Mouse (Mus musculus) macrophage (primary cell): Measurements from ENCODE around the gene Tpst1. TPM values are rescaled to one million over a fixed set of nuclear protein-coding genes. Genes with fewer than 3 reads are reported as not detected.

Experiments used
- H3K27ac ChIP-seq: fragments of 350-480 bp; formaldehyde crosslinking; 2 replicates; pipeline ENCODE4 v1.9.0; 2021
- H3K36me3 ChIP-seq: fragments of 350-480 bp; formaldehyde crosslinking; 2 replicates; pipeline ENCODE4 v1.9.0; 2021; ENCODE audit errors: inconsistent target
- H3K4me3 ChIP-seq: fragments of 350-480 bp; formaldehyde crosslinking; 2 replicates; pipeline ENCODE4 v1.9.0; 2021; ENCODE audit errors: inconsistent target
- H3K79me2 ChIP-seq: fragments of 350-480 bp; formaldehyde crosslinking; 2 replicates; pipeline ENCODE4 v1.9.0; 2021; ENCODE audit errors: inconsistent target
- WGBS: methylation state at CpG from one replicate; pipeline ENCODE4 v1.1.7; 2026; ENCODE audit warnings: inconsistent platforms; ENCODE audit not compliant: missing documents; 5-methylcytosine and 5-hydroxymethylcytosine counted together
- polyA plus RNA-seq: library from polyadenylated mRNA; stranded (reverse); fragments of 250-400 nt; gene quantifications from 3 replicates; pipeline ENCODE4 v1.2.4, GENCODE M21; 2018; ENCODE audit warnings: inconsistent platforms

The Tpst1 gene
- polyA plus RNA-seq, 1 experiment from 2014 or later = 11.0 TPM

GRCm38 (mm10) chr5:130046100-130046499 lies 27.0 kb upstream of the Tpst1 start:
- no peaks in the 10 kb centered on the region for H3K79me2 ChIP-seq
- 72% methylated on average over 7 of the region's 7 CpGs for WGBS
- H3K27ac ChIP-seq = no peak overlapping the region
- H3K4me3 ChIP-seq = no peak overlapping the region
- H3K36me3 ChIP-seq = peaks cover 73% of the 10 kb centered on the region

GRCm38 (mm10) chr5:130046589-130046988 lies 26.5 kb upstream of the Tpst1 start:
- Histone ChIP-seq H3K79me2 (no peaks in the 10 kb centered on the region), H3K27ac (no peak overlapping the region), H3K36me3 (peaks cover 72% of the 10 kb centered on the region), H3K4me3 (no peak overlapping the region)
- 91% methylated on average over 10 of the region's 10 CpGs for WGBS

- H3K79me2 ChIP-seq = no peaks in the 10 kb centered on the region
- 95% methylated on average over 6 of the region's 6 CpGs for WGBS
- H3K27ac ChIP-seq = no peak overlapping the region
- no peak overlapping the region for H3K4me3 ChIP-seq
- H3K36me3 ChIP-seq = peaks cover 70% of the 10 kb centered on the region
Measured at GRCm38 (mm10) chr5:130047013-130047412, 26.1 kb upstream of the Tpst1 start.

GRCm38 (mm10) chr5:130048786-130049520 lies 24.2 kb upstream of the Tpst1 start:
- Histone ChIP-seq H3K27ac (no peak overlapping the region), H3K36me3 (peaks cover 62% of the 10 kb centered on the region), H3K4me3 (no peak overlapping the region), H3K79me2 (no peaks in the 10 kb centered on the region)
- 95% methylated on average over 15 of the region's 15 CpGs for WGBS

- WGBS = 94% methylated on average over 6 of the region's 6 CpGs
- no peaks in the 10 kb centered on the region for H3K79me2 ChIP-seq
- H3K4me3 ChIP-seq = no peak overlapping the region
- peaks cover 74% of the 10 kb centered on the region for H3K36me3 ChIP-seq
- H3K27ac ChIP-seq = no peak overlapping the region
Measured at GRCm38 (mm10) chr5:130050416-130050815, 22.7 kb upstream of the Tpst1 start.

- no peaks in the 10 kb centered on the region for H3K79me2 ChIP-seq
- 93% methylated on average over 14 of the region's 15 CpGs for WGBS
- peaks cover 69% of the 10 kb centered on the region for H3K36me3 ChIP-seq
- no peak overlapping the region for H3K4me3 ChIP-seq
- H3K27ac ChIP-seq = no peak overlapping the region
Measured at GRCm38 (mm10) chr5:130051073-130051860, 21.9 kb upstream of the Tpst1 start.

GRCm38 (mm10) chr5:130052510-130052909 lies 20.6 kb upstream of the Tpst1 start:
- Histone ChIP-seq H3K79me2 (no peaks in the 10 kb centered on the region), H3K36me3 (peaks cover 56% of the 10 kb centered on the region), H3K4me3 (no peak overlapping the region), H3K27ac (no peak overlapping the region)
- 88% methylated on average over 5 of the region's 5 CpGs for WGBS

- Histone ChIP-seq H3K27ac (no peak overlapping the region), H3K79me2 (no peaks in the 10 kb centered on the region), H3K4me3 (no peak overlapping the region), H3K36me3 (peaks cover 54% of the 10 kb centered on the region)
- 100% methylated on average over 6 of the region's 6 CpGs for WGBS
Measured at GRCm38 (mm10) chr5:130052955-130053354, 20.2 kb upstream of the Tpst1 start.

GRCm38 (mm10) chr5:130055688-130056087 lies 17.4 kb upstream of the Tpst1 start:
- H3K27ac ChIP-seq = no peak overlapping the region
- H3K36me3 ChIP-seq = peaks cover 45% of the 10 kb centered on the region
- H3K79me2 ChIP-seq = no peaks in the 10 kb centered on the region
- 100% methylated on average over 4 of the region's 4 CpGs for WGBS
- no peak overlapping the region for H3K4me3 ChIP-seq

- 100% methylated on average over 1 of the region's 2 CpGs for WGBS
- Histone ChIP-seq H3K36me3 (peaks cover 43% of the 10 kb centered on the region), H3K27ac (no peak overlapping the region)
Measured at GRCm38 (mm10) chr5:130056303-130056702, 16.8 kb upstream of the Tpst1 start.

GRCm38 (mm10) chr5:130059413-130060328 lies 13.5 kb upstream of the Tpst1 start:
- Histone ChIP-seq H3K36me3 (peaks cover 22% of the 10 kb centered on the region), H3K79me2 (no peaks in the 10 kb centered on the region), H3K27ac (no peak overlapping the region), H3K4me3 (no peak overlapping the region)
- 97% methylated on average over 12 of the region's 12 CpGs for WGBS

More at GRCm38 (mm10) chr5:130056303-130056702, 16.8 kb upstream of the Tpst1 start:
- Histone ChIP-seq H3K4me3 (no peak overlapping the region), H3K79me2 (no peaks in the 10 kb centered on the region)

- Histone ChIP-seq H3K79me2 (no peaks in the 10 kb centered on the region), H3K36me3 (peaks cover 15% of the 10 kb centered on the region; the same call in 1 of the 2 replicates), H3K4me3 (no peak overlapping the region), H3K27ac (no peak overlapping the region)
- 93% methylated on average over 4 of the region's 4 CpGs for WGBS
Measured at GRCm38 (mm10) chr5:130060329-130060665, 12.8 kb upstream of the Tpst1 start.

GRCm38 (mm10) chr5:130062096-130062495 lies 11.0 kb upstream of the Tpst1 start:
- peaks cover 14% of the 10 kb centered on the region; the same call in 1 of the 2 replicates for H3K36me3 ChIP-seq
- WGBS = 42% methylated on average over 2 of the region's 2 CpGs
- H3K79me2 ChIP-seq = no peaks in the 10 kb centered on the region
- H3K27ac ChIP-seq = no peak overlapping the region
- H3K4me3 ChIP-seq = no peak overlapping the region

GRCm38 (mm10) chr5:130063760-130064159 lies 9.4 kb upstream of the Tpst1 start:
- Histone ChIP-seq H3K36me3 (peaks cover 14% of the 10 kb centered on the region; the same call in 1 of the 2 replicates), H3K79me2 (no peaks in the 10 kb centered on the region), H3K27ac (no peak overlapping the region), H3K4me3 (no peak overlapping the region)
- 94% methylated on average over 2 of the region's 2 CpGs for WGBS
